Comparison of ENCODE assay signal across 9 mouse cellular contexts in genomic region chr12:87017041-87017440, GRCm38 (mm10). TPM values are rescaled to one million over a fixed set of nuclear protein-coding genes. Genes with fewer than 3 reads are reported as not detected.
DNase-seq lines count a peak whose midpoint lies in the region; ATAC-seq and TF ChIP-seq lines count a peak whose summit lies in the region.
"Had no signal": no experiment of that assay in that cellular context is flagged by ENCODE, and none has a peak within 500 bp of the region (broad histone marks: within the 10 kb centered on the region; RNA-seq: fewer than 3 reads in every experiment).

No protein-coding gene starts in this region.

- H3K27ac ChIP-seq in stomach, postnatal 0 days (replicated peaks) = no peak overlapping the region

- H3K36me3 ChIP-seq in stomach, postnatal 0 days (ENCODE audit: control insufficient read depth, insufficient read depth, low read length) = no peaks in the 10 kb centered on the region

- no peak overlapping the region for H3K4me3 ChIP-seq in stomach, postnatal 0 days (ENCODE audit: low read depth, low read length)

- H3K4me2 ChIP-seq in stomach, postnatal 0 days (replicated peaks; ENCODE audit: low read depth) = no peak overlapping the region

- H3K9ac ChIP-seq in stomach, postnatal 0 days (ENCODE audit: low read length) = no peak overlapping the region

- no peak for TF ChIP-seq EP300 in stomach, postnatal 0 days (optimal IDR thresholded peaks at IDR 0.05)

- no peaks in the 10 kb centered on the region for H3K27me3 ChIP-seq in stomach, postnatal 0 days (ENCODE audit: control insufficient read depth, insufficient read depth, low read length)

- ATAC-seq in stomach, postnatal 0 days (ENCODE audit: low FRiP score, low TSS enrichment) = no peak

- H3K9me3 ChIP-seq in stomach, postnatal 0 days (ENCODE audit: control insufficient read depth, low read length) = no peaks in the 10 kb centered on the region

- peak; percentile 60 for TF ChIP-seq CTCF in stomach, postnatal 0 days (IDR thresholded peaks at IDR 0.05; ENCODE audit: low read depth)

- 42% methylated on average over 3 of the region's 3 CpGs for WGBS in stomach, postnatal 0 days

- DNase-seq in heart, adult 11 months = peak; percentile 11
- DNase-seq in heart, adult 9 months (ENCODE audit: low spot score in 2 of 2) = no peak
- DNase-seq in ovary, postnatal 14 days (ENCODE audit: low spot score) = peak; percentile 5
- no peak for DNase-seq in ovary, postnatal 36 days (ENCODE audit: low spot score)
- DNase-seq in cerebellum, postnatal 36 days = peak; percentile 72 to 78
- DNase-seq in stomach, postnatal 0 days (ENCODE audit: low spot score) = no peak
- DNase-seq in layer of hippocampus, adult 9-11 months = no peak
- DNase-seq in ovary, adult 18-20 months (ENCODE audit: low spot score) = no peak

- no peaks in the 10 kb centered on the region for H3K4me1 ChIP-seq in stomach, postnatal 0 days (replicated peaks; ENCODE audit: control insufficient read depth, insufficient read depth)

RNA-seq across cellular contexts. Expression of gene Tmem63c, which starts 4.1 kb away (rescaled TPM):
- polyA plus RNA-seq in stomach, postnatal 0 days (2015; fragmentation: Nextera tagmentation; extraction: Ambion mirVana) = 0.72 and 0.74 TPM in 2 replicates

RNA-seq across cellular contexts. Expression of gene Zdhhc22, which starts 26.8 kb away (rescaled TPM):
- polyA plus RNA-seq in stomach, postnatal 0 days (2015; fragmentation: Nextera tagmentation; extraction: Ambion mirVana) = 0.53 and 0.58 TPM in 2 replicates
- polyA plus RNA-seq: large intestine, adult 2 months had no signal

Comparison
In these comparisons a context has a peak if more than half of its experiments do, and no peak if none do; other contexts are left out.
1. DNase-seq: peak in heart, adult 11 months (single experiment), ovary, postnatal 14 days (single experiment) and cerebellum, postnatal 36 days (2 of 2); none in heart, adult 9 months (0 of 2), ovary, postnatal 36 days (single experiment), stomach, postnatal 0 days (single experiment), layer of hippocampus, adult 9-11 months (single experiment) and ovary, adult 18-20 months (single experiment).